Mouse (Mus musculus): Measurements from ENCODE around the gene Hck. TPM values are rescaled to one million over a fixed set of nuclear protein-coding genes. Genes with fewer than 3 reads are reported as not detected.

Hck gene
- total and polyA plus RNA-seq, 2 experiments from 2014 or later: 8.7 to 12.2 TPM

DNA sequence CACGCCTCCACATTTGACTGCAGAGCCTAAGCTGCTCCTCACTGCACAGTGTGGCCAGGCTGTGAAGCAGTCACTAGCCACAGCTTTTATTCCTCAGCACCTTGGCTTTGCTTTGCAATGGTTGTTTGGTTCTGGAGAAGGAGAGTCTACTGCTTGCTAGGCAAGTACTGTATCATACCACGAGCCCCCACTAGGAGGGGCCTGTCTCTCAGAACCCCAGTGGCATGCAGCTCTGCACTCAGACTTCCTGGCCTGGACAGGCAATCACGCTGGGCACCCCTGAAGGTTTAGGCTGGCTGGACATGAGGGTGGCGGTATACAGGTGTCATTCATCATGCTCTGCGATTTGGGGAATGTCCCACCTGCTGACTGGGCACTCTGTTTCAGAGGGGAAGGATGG lies 26.0 kb downstream of the Hck start:
- Histone ChIP-seq H3K36me3 (ENCODE audit: insufficient read depth, low read length) (no peaks in the 10 kb centered on the region), H3K9me3 (ENCODE audit: low read length) (no peaks in the 10 kb centered on the region), H3K4me1 (ENCODE audit: insufficient read depth, low read length) (no peaks in the 10 kb centered on the region), H3K4me2 (ENCODE audit: low read depth, low read length) (no peak overlapping the region), H3K27me3 (ENCODE audit: insufficient read depth, low read length) (no peaks in the 10 kb centered on the region), H3K27ac (no peak overlapping the region), H3K9ac (replicated peaks; ENCODE audit: low read length) (no peak overlapping the region), H3K4me3 (ENCODE audit: low read length) (no peak overlapping the region)
- ATAC-seq (0 out of 2 replicates have a peak, but pooled peaks have one; percentile 15), DNase-seq (ENCODE audit: low spot score) (no peak)
- peak; percentile 50 for TF ChIP-seq CTCF (IDR thresholded peaks at IDR 0.05; ENCODE audit: low read depth)
- WGBS: 35% methylated on average over 5 of the region's 5 CpGs

DNA sequence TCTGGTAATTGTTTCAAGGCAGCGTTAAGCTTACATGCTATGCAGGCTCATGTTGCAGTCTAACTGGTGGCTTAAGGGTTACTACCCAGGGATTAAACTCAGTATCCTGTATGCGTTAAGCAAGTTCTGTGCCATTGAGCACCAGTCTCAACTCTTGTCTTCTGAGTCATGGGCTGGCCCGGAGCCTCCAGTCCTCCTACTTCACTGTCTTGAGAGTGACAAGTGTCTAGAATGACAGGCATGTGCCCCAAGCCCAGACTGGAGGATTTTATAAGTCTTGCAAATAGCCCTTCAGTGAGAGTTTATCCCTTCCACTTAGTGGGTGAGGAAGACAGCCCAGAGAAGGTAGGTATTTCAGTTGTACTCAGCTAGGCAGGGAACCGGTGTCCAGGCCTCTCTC lies 27.9 kb downstream of the Hck start:
- Histone ChIP-seq H3K9ac (replicated peaks; ENCODE audit: low read length) (no peak overlapping the region), H3K4me3 (ENCODE audit: low read length) (no peak overlapping the region), H3K36me3 (ENCODE audit: insufficient read depth, low read length) (no peaks in the 10 kb centered on the region), H3K4me2 (ENCODE audit: low read depth, low read length) (no peak overlapping the region), H3K4me1 (ENCODE audit: insufficient read depth, low read length) (no peaks in the 10 kb centered on the region; the same call in 1 of the 2 replicates), H3K27ac (no peak overlapping the region), H3K9me3 (ENCODE audit: low read length) (no peaks in the 10 kb centered on the region), H3K27me3 (ENCODE audit: insufficient read depth, low read length) (no peaks in the 10 kb centered on the region)
- ATAC-seq (no peak), DNase-seq (ENCODE audit: low spot score) (no peak)
- TF ChIP-seq CTCF (IDR thresholded peaks at IDR 0.05; ENCODE audit: low read depth): no peak
- WGBS: 74% methylated on average over 4 of the region's 4 CpGs

DNA sequence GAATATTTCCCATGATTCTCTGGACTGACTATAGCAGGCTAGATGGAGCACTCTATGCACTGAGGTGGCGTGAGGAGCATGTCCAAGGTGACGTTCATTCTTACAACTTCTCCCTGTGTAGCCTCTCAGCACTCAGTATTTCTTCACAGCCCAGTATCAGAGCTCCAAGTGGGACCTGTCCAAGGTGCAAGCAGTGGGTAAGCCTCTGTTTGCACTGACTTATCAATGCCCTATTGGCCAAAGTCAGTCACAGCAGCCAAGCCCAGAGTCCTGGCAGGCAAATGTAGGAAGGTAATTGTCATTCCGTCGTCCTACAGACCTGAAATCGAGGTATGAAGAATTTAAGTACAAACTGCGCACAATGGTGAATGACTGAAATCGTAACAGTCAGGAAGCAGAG lies 30.9 kb downstream of the Hck start:
- Histone ChIP-seq H3K36me3 (ENCODE audit: insufficient read depth, low read length) (no peaks in the 10 kb centered on the region), H3K4me1 (ENCODE audit: insufficient read depth, low read length) (no peaks in the 10 kb centered on the region; the same call in 1 of the 2 replicates), H3K4me2 (ENCODE audit: low read depth, low read length) (no peak overlapping the region), H3K4me3 (ENCODE audit: low read length) (no peak overlapping the region), H3K9me3 (ENCODE audit: low read length) (no peaks in the 10 kb centered on the region), H3K27me3 (ENCODE audit: insufficient read depth, low read length) (no peaks in the 10 kb centered on the region), H3K9ac (replicated peaks; ENCODE audit: low read length) (no peak overlapping the region), H3K27ac (no peak overlapping the region)
- no peak for ATAC-seq
- 85% methylated on average over 7 of the region's 7 CpGs for WGBS
- TF ChIP-seq CTCF (IDR thresholded peaks at IDR 0.05; ENCODE audit: low read depth): no peak
- no peak for DNase-seq (ENCODE audit: low spot score)

DNA sequence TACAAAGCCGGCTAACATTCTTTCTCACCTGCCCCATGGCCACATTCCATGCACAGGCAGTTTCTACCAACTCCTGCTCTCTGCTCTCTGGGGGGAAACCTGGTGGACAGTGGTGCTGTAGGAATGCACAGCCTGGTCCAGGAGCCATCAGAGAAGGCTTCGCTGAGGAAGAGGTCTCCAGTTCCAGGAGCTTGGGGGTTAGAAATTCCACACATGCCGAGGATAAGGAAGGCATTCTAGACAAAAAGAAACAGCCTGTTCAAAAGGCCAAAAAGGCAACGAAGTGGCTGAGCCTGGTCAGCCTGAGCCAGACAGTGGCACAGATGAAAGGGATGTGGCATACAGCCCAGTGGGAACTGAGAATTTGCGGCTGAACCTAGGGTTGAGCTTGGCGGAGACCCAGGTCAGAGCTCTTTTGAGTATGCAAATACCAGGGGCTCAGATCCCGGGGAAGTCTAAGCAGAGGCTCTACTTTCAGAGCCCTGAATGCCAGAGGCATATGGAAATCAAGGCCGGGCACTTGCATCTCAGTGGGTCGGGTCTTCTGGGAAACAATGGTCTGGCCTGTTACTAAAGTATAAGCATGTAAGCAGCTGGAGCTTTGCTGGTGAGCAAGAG lies 31.8 kb downstream of the Hck start:
- WGBS: 11% methylated on average over 9 of the region's 9 CpGs
- no peaks in the 10 kb centered on the region; the same call in 1 of the 2 replicates for H3K4me1 ChIP-seq (ENCODE audit: insufficient read depth, low read length)
- DNase-seq (ENCODE audit: low spot score) (peak; percentile 83), ATAC-seq (peak; percentile 68)
- no peaks in the 10 kb centered on the region for H3K9me3 ChIP-seq (ENCODE audit: low read length)
- H3K36me3 ChIP-seq (ENCODE audit: insufficient read depth, low read length): no peaks in the 10 kb centered on the region
- H3K4me3 ChIP-seq (ENCODE audit: low read length): no peak overlapping the region
- no peak overlapping the region; the same call in 1 of the 2 replicates for H3K27ac ChIP-seq
- H3K9ac ChIP-seq (replicated peaks; ENCODE audit: low read length): no peak overlapping the region
- no peaks in the 10 kb centered on the region for H3K27me3 ChIP-seq (ENCODE audit: insufficient read depth, low read length)
- no peak for TF ChIP-seq CTCF (IDR thresholded peaks at IDR 0.05; ENCODE audit: low read depth)
- H3K4me2 ChIP-seq (ENCODE audit: low read depth, low read length): no peak overlapping the region

DNA sequence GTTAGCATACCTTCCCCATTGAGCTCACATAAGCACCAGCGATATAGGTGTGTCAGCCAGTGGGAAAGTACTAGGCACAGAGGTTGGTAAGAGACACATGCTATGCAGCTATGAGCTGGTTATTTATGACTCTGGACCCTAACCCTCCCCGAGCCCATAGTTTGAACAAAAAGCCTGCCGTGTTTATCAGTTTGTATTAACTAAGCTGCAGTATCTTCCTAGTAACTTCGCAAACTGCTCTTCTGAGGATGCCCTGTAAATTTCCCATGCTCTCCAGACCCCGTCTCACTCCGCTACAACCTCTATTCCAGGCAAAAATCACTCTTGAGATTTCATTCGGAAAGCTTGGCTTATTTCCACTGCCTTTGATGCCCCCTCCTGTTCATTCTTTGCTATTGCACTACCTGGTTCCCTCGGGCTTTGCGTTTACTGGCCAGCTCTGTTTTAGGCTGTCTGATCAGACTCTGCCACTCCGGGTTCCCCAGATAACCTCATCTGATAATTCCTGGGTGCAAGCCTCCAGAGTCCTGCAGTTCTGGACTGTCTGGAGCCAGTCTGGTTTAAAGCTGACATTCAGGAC lies 34.4 kb downstream of the Hck start:
- Histone ChIP-seq H3K27me3 (ENCODE audit: insufficient read depth, low read length) (no peaks in the 10 kb centered on the region), H3K36me3 (ENCODE audit: insufficient read depth, low read length) (no peaks in the 10 kb centered on the region), H3K9ac (replicated peaks; ENCODE audit: low read length) (no peak overlapping the region), H3K27ac (no peak overlapping the region), H3K4me2 (ENCODE audit: low read depth, low read length) (no peak overlapping the region), H3K4me1 (ENCODE audit: insufficient read depth, low read length) (no peaks in the 10 kb centered on the region; the same call in 1 of the 2 replicates), H3K4me3 (ENCODE audit: low read length) (no peak overlapping the region), H3K9me3 (ENCODE audit: low read length) (no peaks in the 10 kb centered on the region)
- peak; percentile 52 for ATAC-seq
- DNase-seq (ENCODE audit: low spot score): peak; percentile 83
- WGBS: 26% methylated on average over 10 of the region's 10 CpGs
- peak; percentile 87 for TF ChIP-seq CTCF (IDR thresholded peaks at IDR 0.05; ENCODE audit: low read depth)

DNA sequence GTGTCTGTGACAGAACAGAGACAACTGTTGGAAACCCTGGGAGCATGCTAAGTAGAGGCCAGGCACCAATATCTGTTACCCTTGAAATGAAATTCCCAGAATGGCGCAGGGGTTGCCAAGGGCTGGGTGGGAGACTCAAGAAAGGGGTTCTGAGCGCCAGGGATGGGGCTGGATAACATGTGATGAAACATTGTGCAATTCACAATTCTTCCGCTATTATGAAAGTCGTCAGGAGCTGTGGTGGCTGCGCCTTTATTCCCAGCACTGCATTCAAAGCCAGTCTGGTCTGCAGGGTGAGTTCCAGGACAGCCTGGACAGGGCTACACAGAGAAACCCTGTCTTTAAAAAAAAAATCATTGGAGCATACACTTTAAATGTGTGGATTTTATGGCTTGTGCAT lies 37.1 kb downstream of the Hck start:
- no peak for ATAC-seq

DNA sequence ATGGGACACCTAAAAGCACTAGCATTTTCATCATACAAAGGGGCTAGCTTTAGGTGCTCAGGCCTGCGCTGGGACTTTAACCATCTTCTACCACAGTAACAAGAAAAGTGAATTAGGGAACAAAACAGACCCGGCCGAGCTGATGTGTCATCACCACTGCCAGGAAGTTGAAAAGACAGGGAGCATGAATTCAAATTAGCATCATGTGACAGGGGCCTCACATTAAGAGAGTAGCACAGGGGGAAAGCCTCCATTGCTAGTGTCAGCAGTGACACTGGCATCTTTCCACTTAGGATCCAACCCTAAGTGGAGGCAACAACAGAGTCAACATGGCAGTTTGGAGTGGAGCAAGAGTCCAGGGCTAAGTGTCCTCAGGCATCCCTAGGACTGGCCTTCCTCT lies 39.0 kb downstream of the Hck start:
- no peaks in the 10 kb centered on the region for H3K4me1 ChIP-seq (ENCODE audit: insufficient read depth, low read length)
- H3K36me3 ChIP-seq (ENCODE audit: insufficient read depth, low read length): no peaks in the 10 kb centered on the region
- H3K27me3 ChIP-seq (ENCODE audit: insufficient read depth, low read length): no peaks in the 10 kb centered on the region
- H3K27ac ChIP-seq: no peak overlapping the region
- no peak overlapping the region for H3K4me3 ChIP-seq (ENCODE audit: low read length)
- ATAC-seq (no peak), DNase-seq (ENCODE audit: low spot score) (no peak)
- H3K9me3 ChIP-seq (ENCODE audit: low read length): no peaks in the 10 kb centered on the region
- no peak overlapping the region for H3K9ac ChIP-seq (replicated peaks; ENCODE audit: low read length)
- no peak overlapping the region for H3K4me2 ChIP-seq (ENCODE audit: low read depth, low read length)
- no peak for TF ChIP-seq CTCF (IDR thresholded peaks at IDR 0.05; ENCODE audit: low read depth)
- WGBS: 82% methylated on average over 3 of the region's 3 CpGs

More for the DNA sequence above, 37.1 kb downstream of the Hck start:
- H3K9ac ChIP-seq (replicated peaks; ENCODE audit: low read length): no peak overlapping the region
- no peak overlapping the region for H3K4me3 ChIP-seq (ENCODE audit: low read length)
- H3K27me3 ChIP-seq (ENCODE audit: insufficient read depth, low read length): no peaks in the 10 kb centered on the region
- no peak for DNase-seq (ENCODE audit: low spot score)
- no peak for TF ChIP-seq CTCF (IDR thresholded peaks at IDR 0.05; ENCODE audit: low read depth)
- no peaks in the 10 kb centered on the region for H3K4me1 ChIP-seq (ENCODE audit: insufficient read depth, low read length)
- H3K36me3 ChIP-seq (ENCODE audit: insufficient read depth, low read length): no peaks in the 10 kb centered on the region
- no peak overlapping the region for H3K4me2 ChIP-seq (ENCODE audit: low read depth, low read length)
- H3K9me3 ChIP-seq (ENCODE audit: low read length): no peaks in the 10 kb centered on the region
- H3K27ac ChIP-seq: no peak overlapping the region
- 70% methylated on average over 5 of the region's 5 CpGs for WGBS

Measured in hindbrain, postnatal 0 days (tissue).